Mouse (Mus musculus) forebrain, postnatal 0 days (tissue): ENCODE data around the gene Fam243. TPM values are rescaled to one million over a fixed set of nuclear protein-coding genes. Genes with fewer than 3 reads are reported as not detected.

Experiments
- ATAC-seq: fragments of 200-750 bp; cut with Nextera tagmentation; 2 replicates; pipeline ENCODE4 v1.8.0; 2017; ENCODE audit warnings: mild to moderate bottlenecking, moderate library complexity
- DNase-seq: peaks from one replicate; pipeline ENCODE4 v3.0.0-alpha.2; 2015
- H3K27ac ChIP-seq: fragments of 300-500 bp; sonication (generic); 2 replicates; pipeline ENCODE4 v1.5.1; 2014; ENCODE audit warnings: low read depth, mild to moderate bottlenecking, antibody characterized with exemption, low read length, moderate library complexity, mixed read lengths
- H3K27me3 ChIP-seq: fragments of 300-500 bp; sonication (generic); 2 replicates; pipeline ENCODE4 v1.6.1; 2014; ENCODE audit warnings: mild to moderate bottlenecking, low read length, mixed read lengths; ENCODE audit not compliant: insufficient read depth
- H3K36me3 ChIP-seq: fragments of 300-500 bp; sonication (generic); 2 replicates; pipeline ENCODE4 v1.6.1; 2014; ENCODE audit warnings: mild to moderate bottlenecking, moderate library complexity; ENCODE audit not compliant: insufficient read depth
- H3K4me1 ChIP-seq: fragments of 300-500 bp; sonication (generic); 2 replicates; pipeline ENCODE4 v1.6.1; 2014; ENCODE audit warnings: antibody characterized with exemption; ENCODE audit not compliant: insufficient read depth
- H3K4me2 ChIP-seq: fragments of 300-500 bp; sonication (generic); 2 replicates; pipeline ENCODE4 v1.6.1; 2014; ENCODE audit warnings: low read depth, mild to moderate bottlenecking, moderate library complexity
- H3K4me3 ChIP-seq: fragments of 300-500 bp; sonication (generic); 2 replicates; pipeline ENCODE4 v1.5.1; 2014; ENCODE audit warnings: low read depth, low read length, mixed read lengths
- H3K9ac ChIP-seq: fragments of 300-500 bp; sonication (generic); 2 replicates; pipeline ENCODE4 v1.6.1; 2014; ENCODE audit warnings: mild to moderate bottlenecking
- H3K9me3 ChIP-seq: fragments of 300-500 bp; sonication (generic); 2 replicates; pipeline ENCODE4 v1.6.1; 2016; ENCODE audit warnings: low read length
- CTCF ChIP-seq: sonication (generic); IDR thresholded peaks from 2 replicates; pipeline ENCODE4 v1.5.1; 2016; ENCODE audit warnings: antibody characterized with exemption, control low read depth, low read depth
- WGBS: fragments of 180-500 bp; shearing (Covaris S2); extraction: QIAGEN DNeasy Blood & Tissue Kit; methylation state at CpG from one replicate; pipeline ENCODE4 v1.1.7; 2014; 5-methylcytosine and 5-hydroxymethylcytosine counted together
- polyA plus RNA-seq: library from polyadenylated mRNA; unstranded; fragments of >200 nt; fragmentation: Nextera tagmentation; extraction: Ambion mirVana; gene quantifications from 2 replicates; pipeline ENCODE4 v1.2.1, GENCODE M21; 2015
- total RNA-seq: library from RNA; depleted of rRNA; stranded (reverse); fragments of >200 nt; gene quantifications from 2 replicates; pipeline ENCODE4 v1.2.3, GENCODE M21; 2014; rRNA removed

Gene Fam243
- total and polyA plus RNA-seq, 2 experiments from 2014 or later = not detected

DNA sequence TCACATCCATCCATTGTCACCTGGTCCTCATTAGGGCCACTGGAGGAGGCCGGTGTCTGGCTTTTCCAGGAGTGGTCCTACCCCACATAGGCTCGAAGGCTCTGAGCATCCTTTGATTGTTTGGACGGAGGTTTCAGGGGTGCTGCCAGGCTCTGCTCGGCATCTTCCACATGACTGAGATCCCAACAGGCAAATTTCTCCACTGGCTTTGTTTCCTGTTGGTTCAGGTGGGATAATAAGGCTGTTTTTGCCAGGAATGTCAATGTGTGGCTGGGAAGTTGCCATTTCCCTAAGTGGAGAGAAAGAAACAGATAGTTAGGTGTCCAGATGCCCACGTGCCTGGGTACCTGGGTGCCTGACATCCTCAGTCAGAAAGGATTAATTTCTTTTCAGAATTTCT is 46.7 kb downstream of the Fam243 start:
- 72% methylated on average over 5 of the region's 5 CpGs for WGBS
- no peak overlapping the region for H3K27ac ChIP-seq

More for the DNA sequence above, 46.7 kb downstream of the Fam243 start:
- H3K9me3 ChIP-seq = no peaks in the 10 kb centered on the region
- H3K9ac ChIP-seq = no peak overlapping the region
- no peak overlapping the region for H3K4me3 ChIP-seq
- no peaks in the 10 kb centered on the region for H3K4me1 ChIP-seq
- DNase-seq (no peak), ATAC-seq (no peak)
- H3K27me3 ChIP-seq = no peaks in the 10 kb centered on the region
- no peaks in the 10 kb centered on the region for H3K36me3 ChIP-seq
- TF ChIP-seq CTCF = no peak
- H3K4me2 ChIP-seq = no peak overlapping the region

Other genes starting within 250 kb of the Fam243 start
- gene Kcne2, start 29.1 kb downstream of the Fam243 start, total RNA-seq = 1.5 and 3.9 TPM in 2 replicates
- 7.6 and 10.2 TPM in 2 replicates for gene Kcne2, start 29.1 kb downstream of the Fam243 start, polyA plus RNA-seq
- gene Smim11, start 20.2 kb downstream of the Fam243 start, total RNA-seq = 24.7 and 27.5 TPM in 2 replicates
- 54.3 and 61.7 TPM in 2 replicates for gene Smim11, start 20.2 kb downstream of the Fam243 start, polyA plus RNA-seq
- gene Kcne1, start 38.0 kb upstream of the Fam243 start, total RNA-seq = not detected in 2 replicates
- not detected in 2 replicates for gene Kcne1, start 38.0 kb upstream of the Fam243 start, polyA plus RNA-seq
- gene Rcan1, start 149.4 kb upstream of the Fam243 start, total RNA-seq = 72.3 and 83.8 TPM in 2 replicates
- 50.3 and 52.2 TPM in 2 replicates for gene Rcan1, start 149.4 kb upstream of the Fam243 start, polyA plus RNA-seq
- gene Clic6, start 164.3 kb upstream of the Fam243 start, total RNA-seq = 3.5 and 5.5 TPM in 2 replicates
- 3.7 and 6.2 TPM in 2 replicates for gene Clic6, start 164.3 kb upstream of the Fam243 start, polyA plus RNA-seq